Mouse (Mus musculus) adrenal gland, adult (tissue): ENCODE results near the gene Rpl36al.

Experiments
- DNase-seq, 2 experiments: peaks; one replicate each; pipeline ENCODE4 v3.0.0; 2022 to 2023; ENCODE audit warnings: low spot score in 1 of 2; ENCODE audit not compliant: inconsistent age in 2 of 2

Gene Rpl36al

GRCm38 (mm10) chr12:69183583-69184308 lies at the start of gene Rpl36al, which contains the start of gene Mgat2:
Gene Rpl36al, minus strand, starts transcription at chr12:69184083.
Gene Mgat2, plus strand, starts transcription at chr12:69184157.
- DNase-seq = peak; percentile 98 to 99

- peak; percentile 27 to 57 for DNase-seq
Observed at GRCm38 (mm10) chr12:69229251-69229650, 45.4 kb upstream of the Rpl36al start.

GRCm38 (mm10) chr12:69227776-69228466 lies 44.0 kb upstream of the Rpl36al start, which contains the start of gene Pole2:
Gene Pole2, minus strand, starts transcription at chr12:69228195.
- peak; percentile 89 to 97 for DNase-seq

GRCm38 (mm10) chr12:69220613-69221277 lies 36.9 kb upstream of the Rpl36al start:
- no peak for DNase-seq

GRCm38 (mm10) chr12:69216587-69216986 lies 32.7 kb upstream of the Rpl36al start:
- no peak for DNase-seq

GRCm38 (mm10) chr12:69215000-69215785 lies 31.3 kb upstream of the Rpl36al start:
- peak; percentile 60 to 85 for DNase-seq

GRCm38 (mm10) chr12:69214393-69214792 lies 30.5 kb upstream of the Rpl36al start:
- no peak for DNase-seq

GRCm38 (mm10) chr12:69213186-69213777 lies 29.4 kb upstream of the Rpl36al start:
- DNase-seq = no peak

GRCm38 (mm10) chr12:69211057-69211456 lies 27.2 kb upstream of the Rpl36al start:
- no peak for DNase-seq

- peak in 1 of 2 experiments; percentile 32 for DNase-seq
Observed at GRCm38 (mm10) chr12:69210056-69210979, 26.4 kb upstream of the Rpl36al start.

- DNase-seq = no peak
Observed at GRCm38 (mm10) chr12:69208520-69208919, 24.6 kb upstream of the Rpl36al start.

- DNase-seq = no peak
Observed at GRCm38 (mm10) chr12:69207926-69208325, 24.0 kb upstream of the Rpl36al start.

- DNase-seq = no peak
Observed at GRCm38 (mm10) chr12:69207396-69207795, 23.5 kb upstream of the Rpl36al start.

GRCm38 (mm10) chr12:69204052-69204833 lies 20.4 kb upstream of the Rpl36al start, which contains the start of gene Gm49384:
Gene Gm49384, minus strand, starts transcription at chr12:69204267.
- no peak for DNase-seq

- no peak for DNase-seq
Observed at GRCm38 (mm10) chr12:69198985-69199384, 15.1 kb upstream of the Rpl36al start.

GRCm38 (mm10) chr12:69198164-69198535 lies 14.3 kb upstream of the Rpl36al start, which contains the start of gene Dnaaf2:
Gene Dnaaf2, minus strand, starts transcription at chr12:69198429.
- peak; percentile 86 to 94 for DNase-seq

GRCm38 (mm10) chr12:69197378-69198163 lies 13.7 kb upstream of the Rpl36al start:
- peak; percentile 68 to 85 for DNase-seq
